Mouse (Mus musculus) cerebellum, adult 2 months (tissue): ENCODE measurements at regions not wholly inside any gene's neighbourhood (a gene's known extent, or its start where the extent isn't known, plus 50 kb on each side); places are given as distances from the start of the nearest gene placed in this dataset.

ENCODE experiments used
- CTCF ChIP-seq: fragments of 200-500 bp; IDR thresholded peaks from 2 replicates; pipeline ENCODE4 v1.5.1; 2011; ENCODE audit warnings: low read depth, mild to moderate bottlenecking, control low read depth, low read length, moderate library complexity, borderline replicate concordance; ENCODE audit not compliant: insufficient read depth
- POLR2A ChIP-seq: fragments of 200-500 bp; IDR thresholded peaks from 2 replicates; pipeline ENCODE4 v1.6.1; 2011; ENCODE audit warnings: low read length, control low read depth, borderline replicate concordance; ENCODE audit not compliant: insufficient read depth

DNA sequence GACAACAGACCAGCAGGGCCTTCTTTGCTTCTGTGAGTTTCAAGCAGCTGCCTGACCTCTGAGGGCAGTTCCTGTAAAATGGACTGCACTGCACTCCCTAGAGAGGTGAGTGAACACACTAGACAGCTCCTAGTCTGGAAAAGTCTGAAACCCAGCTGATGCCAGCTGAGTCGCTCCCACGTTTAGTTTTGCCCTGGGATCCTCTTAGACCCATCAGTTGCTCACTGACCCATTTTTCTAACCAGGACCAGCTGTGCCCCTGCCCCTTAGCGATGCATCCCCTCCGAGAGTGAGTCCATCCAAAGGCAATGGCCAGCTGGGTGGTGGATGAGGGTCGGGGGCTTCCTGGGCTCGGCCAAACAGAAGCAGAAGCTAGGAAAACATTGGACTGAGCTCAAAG is 62.2 kb upstream of the Top1 start:
- TF ChIP-seq CTCF (no peak), POLR2A (no peak)
